Mouse (Mus musculus): Measurements from ENCODE around the gene Rnpep. TPM values are rescaled to one million over a fixed set of nuclear protein-coding genes. Genes with fewer than 3 reads are reported as not detected.

The Rnpep gene
- polyA plus RNA-seq (2014; fragmentation: Illumina TruSeq; extraction: RNeasy Lipid Tissue Mini Kit (QIAGEN cat#74804); ENCODE audit: low read depth, low replicate concordance): 17.1 TPM

GRCm38 (mm10) chr1:135283826-135284291, at the start of gene Rnpep:
Gene Rnpep, minus strand, starts transcription at chr1:135284084.

GRCm38 (mm10) chr1:135324571-135324970, 40.7 kb upstream of the Rnpep start, which contains the start of gene Lmod1:
Gene Lmod1, plus strand, starts transcription at chr1:135324807.

GRCm38 (mm10) chr1:135313284-135314031, 29.6 kb upstream of the Rnpep start, which contains the start of gene Timm17a:
Gene Timm17a, minus strand, starts transcription at chr1:135313778.

GRCm38 (mm10) chr1:135258380-135259127, 25.3 kb downstream of the Rnpep start, which contains the start of gene Elf3:
Gene Elf3, minus strand, starts transcription at chr1:135258568.

Other genes starting within 250 kb of the Rnpep start
- 1.3 TPM for gene Lgr6, start 178.8 kb downstream of the Rnpep start, polyA plus RNA-seq (2014; fragmentation: Illumina TruSeq; extraction: RNeasy Lipid Tissue Mini Kit (QIAGEN cat#74804); ENCODE audit: low read depth, low replicate concordance)
- gene Ptpn7, start 151.4 kb downstream of the Rnpep start, polyA plus RNA-seq (2014; fragmentation: Illumina TruSeq; extraction: RNeasy Lipid Tissue Mini Kit (QIAGEN cat#74804); ENCODE audit: low read depth, low replicate concordance): 0.41 TPM
- 24.3 TPM for gene Arl8a, start 137.3 kb downstream of the Rnpep start, polyA plus RNA-seq (2014; fragmentation: Illumina TruSeq; extraction: RNeasy Lipid Tissue Mini Kit (QIAGEN cat#74804); ENCODE audit: low read depth, low replicate concordance)
- 0.23 TPM for gene Gpr37l1, start 116.4 kb downstream of the Rnpep start, polyA plus RNA-seq (2014; fragmentation: Illumina TruSeq; extraction: RNeasy Lipid Tissue Mini Kit (QIAGEN cat#74804); ENCODE audit: low read depth, low replicate concordance)
- gene Elf3, start 25.5 kb downstream of the Rnpep start, polyA plus RNA-seq (2014; fragmentation: Illumina TruSeq; extraction: RNeasy Lipid Tissue Mini Kit (QIAGEN cat#74804); ENCODE audit: low read depth, low replicate concordance): not detected
- gene Timm17a, start 29.7 kb upstream of the Rnpep start, polyA plus RNA-seq (2014; fragmentation: Illumina TruSeq; extraction: RNeasy Lipid Tissue Mini Kit (QIAGEN cat#74804); ENCODE audit: low read depth, low replicate concordance): 27.0 TPM
- 0.82 TPM for gene Lmod1, start 40.7 kb upstream of the Rnpep start, polyA plus RNA-seq (2014; fragmentation: Illumina TruSeq; extraction: RNeasy Lipid Tissue Mini Kit (QIAGEN cat#74804); ENCODE audit: low read depth, low replicate concordance)
- 0.99 TPM for gene Shisa4, start 91.2 kb upstream of the Rnpep start, polyA plus RNA-seq (2014; fragmentation: Illumina TruSeq; extraction: RNeasy Lipid Tissue Mini Kit (QIAGEN cat#74804); ENCODE audit: low read depth, low replicate concordance)
- 32.4 TPM for gene Ipo9, start 146.4 kb upstream of the Rnpep start, polyA plus RNA-seq (2014; fragmentation: Illumina TruSeq; extraction: RNeasy Lipid Tissue Mini Kit (QIAGEN cat#74804); ENCODE audit: low read depth, low replicate concordance)

Data from adrenal gland, adult 10 weeks (tissue).